Mouse (Mus musculus) bone marrow, adult 2 months (tissue): Measurements from ENCODE around the gene Phyhipl. TPM values are rescaled to one million over a fixed set of nuclear protein-coding genes. Genes with fewer than 3 reads are reported as not detected.

Experiments used
- H3K27ac ChIP-seq: fragments of 200-500 bp; 2 replicates; pipeline ENCODE4 v1.5.1; 2012; ENCODE audit warnings: low read depth, mild to moderate bottlenecking, control low read depth, inconsistent platforms, low read length; ENCODE audit not compliant: control insufficient read depth, poor library complexity, insufficient read depth
- H3K4me1 ChIP-seq: fragments of 200-500 bp; 2 replicates; pipeline ENCODE4 v1.6.1; 2011; ENCODE audit warnings: low read length; ENCODE audit not compliant: control insufficient read depth, insufficient read depth
- H3K4me3 ChIP-seq: fragments of 200-500 bp; replicated peaks from 2 replicates; pipeline ENCODE3; 2011; ENCODE audit warnings: mild to moderate bottlenecking, low read depth, low read length, control low read depth; ENCODE audit not compliant: control insufficient read depth
- CTCF ChIP-seq: fragments of 200-500 bp; IDR thresholded peaks from 2 replicates; pipeline ENCODE4 v1.5.1; 2011; ENCODE audit warnings: low read length, control low read depth; ENCODE audit not compliant: control insufficient read depth, insufficient read depth
- POLR2A ChIP-seq: fragments of 200-500 bp; IDR thresholded peaks from 2 replicates; pipeline ENCODE4 v1.6.1; 2011; ENCODE audit warnings: low read depth, mild to moderate bottlenecking, control low read depth, low read length, borderline replicate concordance; ENCODE audit not compliant: control insufficient read depth
- WGBS: fragments of 180-500 bp; shearing (Covaris S2); methylation state at CpG from one replicate; pipeline ENCODE4 v1.1.7; 2018; 5-methylcytosine and 5-hydroxymethylcytosine counted together
- polyA plus RNA-seq: library from polyadenylated mRNA; stranded (reverse); fragments of >200 nt; gene quantifications from 2 replicates; pipeline ENCODE4 v1.2.4, GENCODE M21; 2011; ENCODE audit warnings: low replicate concordance; ENCODE audit not compliant: missing spikeins, insufficient read depth, insufficient read length

Gene Phyhipl
- polyA plus RNA-seq, 1 experiment, result 0.82 TPM

GRCm38 (mm10) chr10:70563636-70564035 is 92.1 kb downstream of the Phyhipl start:
- H3K4me1 ChIP-seq, result no peaks in the 10 kb centered on the region
- H3K4me3 ChIP-seq, result no peak overlapping the region
- no peak for TF ChIP-seq CTCF
- TF ChIP-seq POLR2A, result no peak
- no peak overlapping the region for H3K27ac ChIP-seq
- 18% methylated on average over 3 of the region's 3 CpGs for WGBS

DNA sequence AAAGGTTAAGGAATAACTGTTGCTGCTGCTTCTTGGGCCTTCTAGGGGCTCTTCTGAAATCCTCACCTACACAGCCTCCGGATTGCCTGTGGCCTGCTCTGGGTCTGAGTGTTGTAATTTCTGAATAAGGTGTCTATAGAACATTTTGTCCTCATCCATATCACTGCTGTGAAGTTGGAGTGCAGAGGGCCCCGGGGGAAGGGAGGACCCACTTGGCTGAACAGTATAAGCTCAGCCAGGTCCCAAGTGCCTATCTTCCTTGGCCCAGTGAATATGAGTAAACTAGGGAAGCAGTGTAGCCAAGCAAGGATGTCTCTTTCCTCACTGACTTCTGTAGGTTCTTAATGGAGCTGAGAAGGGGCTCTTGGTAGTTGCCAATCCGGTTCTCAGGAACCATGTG is 103.2 kb downstream of the Phyhipl start:
- Histone ChIP-seq H3K4me3 (no peak overlapping the region), H3K27ac (no peak overlapping the region), H3K4me1 (no peaks in the 10 kb centered on the region)
- 80% methylated on average over 3 of the region's 3 CpGs for WGBS
- TF ChIP-seq CTCF (no peak), POLR2A (no peak)

DNA sequence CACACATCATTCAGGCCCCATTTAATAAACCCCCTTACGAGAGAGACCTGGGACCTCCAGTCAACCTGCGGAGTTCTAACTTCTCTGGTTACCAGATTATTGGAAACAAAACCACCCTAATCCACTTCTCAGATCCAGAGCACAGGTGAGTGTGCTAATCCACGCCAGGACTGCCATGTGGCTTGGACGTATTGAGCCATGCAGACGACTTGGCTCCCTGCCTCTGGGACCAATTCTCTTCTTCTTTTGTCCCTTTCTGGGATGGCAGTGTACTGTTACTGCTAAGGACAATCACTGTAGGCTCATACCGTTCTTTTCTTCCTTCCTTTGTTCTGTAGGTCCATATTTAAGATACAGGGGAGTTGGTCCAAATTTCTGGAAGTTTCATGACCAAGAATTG is 112.9 kb downstream of the Phyhipl start:
- 78% methylated on average over 6 of the region's 6 CpGs for WGBS
- TF ChIP-seq CTCF, result no peak
- no peak for TF ChIP-seq POLR2A
- H3K4me1 ChIP-seq, result no peaks in the 10 kb centered on the region
- H3K27ac ChIP-seq, result no peak overlapping the region
- H3K4me3 ChIP-seq, result no peak overlapping the region

- no peak overlapping the region for H3K4me3 ChIP-seq
- H3K4me1 ChIP-seq, result no peaks in the 10 kb centered on the region
- TF ChIP-seq CTCF (no peak), POLR2A (no peak)
- no peak overlapping the region for H3K27ac ChIP-seq
- 79% methylated on average over 9 of the region's 9 CpGs for WGBS
Measured at GRCm38 (mm10) chr10:70540456-70541195, 115.1 kb downstream of the Phyhipl start.

- no peaks in the 10 kb centered on the region for H3K4me1 ChIP-seq
- no peak overlapping the region for H3K4me3 ChIP-seq
- TF ChIP-seq CTCF, result no peak
- TF ChIP-seq POLR2A, result no peak
- H3K27ac ChIP-seq, result no peak overlapping the region
- 86% methylated on average over 9 of the region's 9 CpGs for WGBS
Measured at GRCm38 (mm10) chr10:70539251-70539650, 116.5 kb downstream of the Phyhipl start.

- WGBS, result 85% methylated on average over 10 of the region's 10 CpGs
Measured at GRCm38 (mm10) chr10:70537694-70538093, 118.1 kb downstream of the Phyhipl start.

GRCm38 (mm10) chr10:70535401-70535800 is 120.4 kb downstream of the Phyhipl start:
- Histone ChIP-seq H3K4me3 (no peak overlapping the region), H3K27ac (no peak overlapping the region), H3K4me1 (no peaks in the 10 kb centered on the region)
- no peak for TF ChIP-seq POLR2A
- no peak for TF ChIP-seq CTCF
- WGBS, result 81% methylated on average over 12 of the region's 12 CpGs

More at GRCm38 (mm10) chr10:70537694-70538093, 118.1 kb downstream of the Phyhipl start:
- TF ChIP-seq CTCF (no peak), POLR2A (no peak)
- Histone ChIP-seq H3K27ac (no peak overlapping the region), H3K4me3 (no peak overlapping the region), H3K4me1 (no peaks in the 10 kb centered on the region)

GRCm38 (mm10) chr10:70534571-70534970 is 121.2 kb downstream of the Phyhipl start:
- TF ChIP-seq POLR2A (no peak), CTCF (no peak)
- WGBS, result 82% methylated on average over 10 of the region's 10 CpGs
- Histone ChIP-seq H3K4me1 (no peaks in the 10 kb centered on the region), H3K27ac (no peak overlapping the region), H3K4me3 (no peak overlapping the region)
